Comparison of ENCODE assay signal across 8 mouse cellular contexts in the genomic region with DNA sequence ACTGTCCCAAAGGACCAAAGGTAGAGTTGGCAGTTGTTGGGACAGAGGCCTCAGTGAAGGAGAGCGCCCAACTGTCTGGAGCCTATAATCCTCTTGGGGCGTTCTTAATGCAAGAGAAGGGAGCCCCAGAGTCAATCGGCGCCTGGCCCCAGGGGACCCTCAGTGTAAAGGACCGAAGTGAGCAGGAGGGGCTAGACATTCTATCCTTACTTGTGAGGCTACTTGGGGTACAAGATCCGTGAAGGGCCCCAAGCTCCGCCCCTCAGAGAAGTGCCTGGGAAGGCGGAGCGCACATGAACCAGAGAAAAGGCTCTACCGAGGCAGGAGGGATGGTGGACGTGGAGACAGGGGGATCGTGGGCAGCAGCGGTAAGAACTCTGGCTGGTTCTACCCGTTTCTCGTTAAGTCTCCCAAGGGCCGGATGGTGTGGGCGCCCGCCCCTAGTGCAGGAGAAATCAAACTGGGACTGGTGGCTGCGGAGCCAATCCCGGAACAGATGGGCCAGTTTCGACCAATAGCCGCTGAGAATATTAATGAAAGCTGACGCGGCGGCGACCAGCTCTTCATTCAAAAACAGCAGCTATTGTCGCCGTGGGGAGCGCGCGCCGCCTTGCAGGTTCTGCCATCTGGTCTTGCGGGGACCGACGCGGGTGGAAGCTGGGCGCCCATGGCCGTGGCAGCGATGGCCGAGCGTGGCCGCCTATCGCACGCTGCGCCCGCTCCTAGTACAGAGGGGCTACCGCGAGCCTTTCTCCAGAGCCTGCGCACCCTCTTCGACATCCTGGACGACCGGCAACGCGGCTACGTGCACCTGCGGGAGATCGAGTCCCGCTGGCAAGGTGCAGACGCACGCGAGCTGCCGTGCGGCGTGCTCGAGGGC. TPM values are rescaled to one million over a fixed set of nuclear protein-coding genes. Genes with fewer than 3 reads are reported as not detected.
A peak's percentile ranks its signal among the peaks of the same experiment; 100 is the strongest.
DNase-seq lines count a peak whose midpoint lies in the region; ATAC-seq and TF ChIP-seq lines count a peak whose summit lies in the region.

A gene (plus strand): TSS at position 558 of the 880 bp plus-strand sequence.

- intact Hi-C loops in left cerebral cortex, postnatal 36 days (cut with DNase I): no loop called here

- H3K27ac ChIP-seq in embryonic facial prominence, embryonic 10.5 days (replicated peaks): peak within 1 kb of the TSS; percentile 90
- H3K27ac ChIP-seq in intestine, postnatal 0 days (ENCODE audit: low read depth, low read length): peak within 1 kb of the TSS; percentile 43
- H3K27ac ChIP-seq in midbrain, embryonic 10.5 days (replicated peaks): peak within 1 kb of the TSS; percentile 95

- peak; percentile 91 for ATAC-seq in granulocyte monocyte progenitor cell, adult 5-6 weeks (replicated peaks; ENCODE audit: poor library complexity, severe bottlenecking)
- ATAC-seq in intestine, postnatal 0 days: peak; percentile 74

- peak within 1 kb of the TSS; percentile 62 for H3K9ac ChIP-seq in intestine, postnatal 0 days (ENCODE audit: low read depth, low read length)

- peaks cover 16% of the 10 kb centered on the region; the same call in 1 of the 2 replicates for H3K27me3 ChIP-seq in embryonic facial prominence, embryonic 10.5 days (replicated peaks; ENCODE audit: low read depth, poor library complexity, severe bottlenecking)
- no peaks in the 10 kb centered on the region for H3K27me3 ChIP-seq in intestine, postnatal 0 days (replicated peaks; ENCODE audit: control insufficient read depth, insufficient read depth, low read length)
- peaks cover 5% of the 10 kb centered on the region; the same call in 1 of the 2 replicates for H3K27me3 ChIP-seq in midbrain, embryonic 10.5 days (ENCODE audit: low read depth, poor library complexity, severe bottlenecking)

- peak; percentile 88 for DNase-seq in 3134 (ENCODE audit: extremely low read depth, insufficient read length, low spot score)
- peak; percentile 91 for DNase-seq in adrenal gland, postnatal 14 days
- peak; percentile 93 for DNase-seq in embryonic facial prominence, embryonic 10.5 days (ENCODE audit: low spot score)
- DNase-seq in left cerebral cortex, postnatal 36 days (ENCODE audit: low spot score in 2 of 2): peak; percentile 85 to 89
- DNase-seq in midbrain, embryonic 10.5 days (ENCODE audit: low spot score): peak; percentile 92
- DNase-seq in right cerebral cortex, postnatal 36 days (ENCODE audit: low spot score in 2 of 2): peak; percentile 85 to 92

- under 1% methylated on average over 65 of the region's 65 CpGs for WGBS in embryonic facial prominence, embryonic 10.5 days
- WGBS in intestine, postnatal 0 days: under 1% methylated on average over 65 of the region's 65 CpGs
- under 1% methylated on average over 65 of the region's 65 CpGs for WGBS in midbrain, embryonic 10.5 days

- no peaks in the 10 kb centered on the region for H3K9me3 ChIP-seq in embryonic facial prominence, embryonic 10.5 days
- no peaks in the 10 kb centered on the region for H3K9me3 ChIP-seq in intestine, postnatal 0 days (ENCODE audit: control insufficient read depth)
- H3K9me3 ChIP-seq in midbrain, embryonic 10.5 days (replicated peaks): no peaks in the 10 kb centered on the region

- peak within 1 kb of the TSS; percentile 96 for H3K4me2 ChIP-seq in intestine, postnatal 0 days (replicated peaks; ENCODE audit: low read depth)

- TF ChIP-seq CTCF in intestine, postnatal 0 days (IDR thresholded peaks at IDR 0.05; ENCODE audit: low read depth): 0 out of 2 replicates have a peak, but pooled peaks have one; percentile 10

- peaks cover 29% of the 10 kb centered on the region for H3K36me3 ChIP-seq in embryonic facial prominence, embryonic 10.5 days (replicated peaks)
- peaks cover 21% of the 10 kb centered on the region for H3K36me3 ChIP-seq in intestine, postnatal 0 days (ENCODE audit: control insufficient read depth, insufficient read depth)
- peaks cover 29% of the 10 kb centered on the region for H3K36me3 ChIP-seq in midbrain, embryonic 10.5 days

- peaks cover 35% of the 10 kb centered on the region for H3K4me1 ChIP-seq in embryonic facial prominence, embryonic 10.5 days
- peaks cover 11% of the 10 kb centered on the region; the same call in 1 of the 2 replicates for H3K4me1 ChIP-seq in intestine, postnatal 0 days (replicated peaks; ENCODE audit: control insufficient read depth, insufficient read depth, low read length)
- H3K4me1 ChIP-seq in midbrain, embryonic 10.5 days: peaks cover 35% of the 10 kb centered on the region

- H3K4me3 ChIP-seq in embryonic facial prominence, embryonic 10.5 days: peak within 1 kb of the TSS; percentile 88
- H3K4me3 ChIP-seq in intestine, postnatal 0 days (ENCODE audit: low read depth, low read length): peak within 1 kb of the TSS; percentile 69
- H3K4me3 ChIP-seq in midbrain, embryonic 10.5 days: peak within 1 kb of the TSS; percentile 78

RNA-seq across cellular contexts. Expression of the gene that starts here (rescaled TPM):
- 3.4 and 3.5 TPM in 2 replicates for total RNA-seq in adrenal gland, postnatal 14 days (2021)
- polyA plus RNA-seq in embryonic facial prominence, embryonic 10.5 days (2016; fragmentation: Nextera tagmentation; extraction: Ambion mirVana): 73.6 and 74.6 TPM in 2 replicates
- total RNA-seq in granulocyte monocyte progenitor cell, adult 5-6 weeks (2014; fragmentation: Nextera tagmentation): 4.5 and 17.1 TPM in 2 replicates
- total RNA-seq in granulocyte monocyte progenitor cell, adult 5-6 weeks (2017): 7.8 and 17.3 TPM in 2 replicates
- 112 and 129 TPM in 2 replicates for polyA plus RNA-seq in intestine, postnatal 0 days (2015; fragmentation: Nextera tagmentation; extraction: Ambion mirVana)
- total RNA-seq in left cerebral cortex, postnatal 36 days (2021): 1 to 10 TPM; 2.7 to 4.1 TPM
- 73.4 and 86.4 TPM in 2 replicates for polyA plus RNA-seq in midbrain, embryonic 10.5 days (2016; fragmentation: Nextera tagmentation; extraction: Ambion mirVana)

Comparison
In these comparisons a context has a peak if more than half of its experiments do, and no peak if none do; other contexts are left out.
1. Peak in every context shown above with its lines: DNase-seq, ATAC-seq, H3K4me3 ChIP-seq and H3K27ac ChIP-seq.
2. H3K27ac ChIP-seq: peak in every context shown above with its lines; median percentile 95 in midbrain, embryonic 10.5 days; 90 in embryonic facial prominence, embryonic 10.5 days; 43 in intestine, postnatal 0 days.